Mouse (Mus musculus): Measurements from ENCODE around the gene Nfkbiz.

- TF ChIP-seq CTCF (IDR thresholded peaks at IDR 0.05 in 2 of 3, conservative IDR thresholded peaks at IDR 0.05 in 1 of 3; ENCODE audit: control insufficient read depth in 1 of 3, insufficient read depth in 1 of 3, low read depth in 2 of 3, low read length in 3 of 3, poor library complexity in 1 of 3, severe bottlenecking in 1 of 3) (no peak), CHD2 (IDR thresholded peaks at IDR 0.05; ENCODE audit: low read length) (no peak), USF2 (IDR thresholded peaks at IDR 0.05; ENCODE audit: borderline replicate concordance in 1 of 2, insufficient read depth in 1 of 2, low read depth in 1 of 2, low read length in 2 of 2) (no peak), ZC3H11A (IDR thresholded peaks at IDR 0.05; ENCODE audit: low read depth, low read length) (no peak), ELF1 (IDR thresholded peaks at IDR 0.05; ENCODE audit: low read depth, low read length) (no peak), EP300 (IDR thresholded peaks at IDR 0.05; ENCODE audit: low read depth in 1 of 2, low read length in 2 of 2) (no peak)
These were observed 24.8 kb downstream of the Nfkbiz start for GRCm38 (mm10) chr16:55813916-55814315.
